Mouse (Mus musculus) ES-E14 (cell line): Measurements from ENCODE around the gene Hpd.

Experiments used
- HCFC1 ChIP-seq: IDR thresholded peaks from 2 replicates; pipeline ENCODE4 v1.6.1; 2012; ENCODE audit warnings: low read length, inconsistent platforms, borderline replicate concordance; ENCODE audit not compliant: insufficient read depth
- ZNF384 ChIP-seq: IDR thresholded peaks from 2 replicates; pipeline ENCODE4 v1.6.1; 2012; ENCODE audit warnings: low read depth, low read length, inconsistent platforms

DNA sequence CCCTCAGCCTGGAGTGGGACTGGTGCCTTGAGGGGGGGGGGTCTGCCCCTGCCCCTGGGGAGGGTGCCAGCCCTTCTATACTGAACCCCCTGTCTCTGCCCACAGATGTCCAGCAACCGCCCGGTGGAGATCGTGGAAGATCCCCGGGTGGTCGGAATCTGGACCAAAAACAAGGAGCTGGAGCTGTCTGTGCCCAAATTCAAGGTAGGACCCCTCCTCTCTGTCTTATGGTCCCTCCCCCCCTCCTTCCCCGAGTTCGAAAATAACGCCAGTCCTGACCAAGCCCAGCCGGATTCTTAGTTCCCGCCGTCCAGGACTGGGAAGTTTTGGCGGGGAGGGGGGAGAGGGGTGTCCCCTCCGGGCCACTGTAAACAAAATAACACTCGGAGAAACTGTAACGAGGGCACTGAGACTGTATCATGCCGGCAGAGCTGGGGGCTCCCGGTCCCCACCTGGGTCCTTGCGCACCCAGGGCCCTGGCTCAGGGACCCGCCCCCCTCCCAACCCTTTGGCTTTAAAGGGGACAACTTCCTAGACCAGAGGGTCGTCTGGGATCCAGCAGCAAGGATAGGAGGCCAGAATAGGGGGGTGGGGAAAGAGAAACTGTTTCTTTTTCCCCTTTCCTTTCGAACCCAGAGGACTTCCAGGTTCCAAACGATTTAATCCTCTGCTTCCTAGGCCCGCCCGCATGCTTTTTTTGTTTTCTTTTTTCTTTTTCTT, 39.1 kb downstream of the Hpd start:
- TF ChIP-seq HCFC1 (no peak), ZNF384 (no peak)
